Mouse (Mus musculus) G1E (cell line): ENCODE measurements around the gene Ak1. TPM values are rescaled to one million over a fixed set of nuclear protein-coding genes. Genes with fewer than 3 reads are reported as not detected.

Experiments
- ATAC-seq: 2 replicates; pipeline ENCODE4 v1.8.0; 2016; ENCODE audit warnings: mild to moderate bottlenecking; ENCODE audit not compliant: insufficient number of reproducible peaks, poor library complexity, low FRiP score, severe bottlenecking; ENCODE audit errors: extremely low read depth
- DNase-seq: peaks from one replicate; pipeline ENCODE4 v3.0.0; 2012; ENCODE audit warnings: low spot score
- H3K27me3 ChIP-seq: 2 replicates; pipeline ENCODE4 v1.6.1; 2012; ENCODE audit warnings: mild to moderate bottlenecking, low read length, inconsistent platforms; ENCODE audit not compliant: insufficient read depth
- H3K36me3 ChIP-seq: replicated peaks from 2 replicates; pipeline ENCODE3; 2012; ENCODE audit warnings: mild to moderate bottlenecking, inconsistent platforms
- H3K4me1 ChIP-seq: 2 replicates; pipeline ENCODE4 v1.6.1; 2012; ENCODE audit warnings: low read depth, low read length, inconsistent platforms, mixed read lengths; ENCODE audit not compliant: insufficient read depth
- H3K4me3 ChIP-seq: 2 replicates; pipeline ENCODE4 v1.5.1; 2012; ENCODE audit warnings: low read depth, mild to moderate bottlenecking, inconsistent platforms, low read length, moderate library complexity, mixed read lengths
- H3K9me3 ChIP-seq: replicated peaks from 2 replicates; pipeline ENCODE4 v1.6.1; 2012; ENCODE audit warnings: inconsistent platforms
- CTCF ChIP-seq: IDR thresholded peaks from 2 replicates; pipeline ENCODE4 v1.5.1; 2012; ENCODE audit warnings: low read depth, low read length, inconsistent platforms, mixed read lengths
- GATA1 ChIP-seq: IDR thresholded peaks from 2 replicates; pipeline ENCODE4 v1.6.1; 2012; ENCODE audit warnings: borderline replicate concordance, low read length, inconsistent platforms, mixed read lengths
- GATA2 ChIP-seq: IDR thresholded peaks from 2 replicates; pipeline ENCODE4 v1.6.1; 2012; ENCODE audit warnings: low read depth, low read length, inconsistent platforms, borderline replicate concordance
- POLR2AphosphoS5 ChIP-seq: IDR thresholded peaks from 2 replicates; pipeline ENCODE4 v1.6.1; 2012; ENCODE audit warnings: low read depth, low read length, inconsistent platforms; ENCODE audit not compliant: insufficient replicate concordance
- TAL1 ChIP-seq: conservative IDR thresholded peaks from 2 replicates; pipeline ENCODE4 v1.6.1; 2012; ENCODE audit warnings: low read depth, low read length, inconsistent platforms, mixed read lengths
- polyA plus RNA-seq: library from polyadenylated mRNA; stranded (reverse); fragments of >175 nt; gene quantifications from 2 replicates; pipeline ENCODE4 v1.2.3, GENCODE M21; 2012
- total RNA-seq, 2 experiments: library from RNA; stranded (forward) in 1 of 2; stranded (reverse) in 1 of 2; fragments of 200-1000 nt in 1 of 2; fragments of >200 nt in 1 of 2; fragmentation: Nextera tagmentation in 1 of 2; gene quantifications; 2 replicates each; pipeline ENCODE4 v1.2.3; 2014 to 2017

Ak1 gene
- total and polyA plus RNA-seq, 3 experiments = 0.44 to 0.56 TPM; not detected in 1

DNA sequence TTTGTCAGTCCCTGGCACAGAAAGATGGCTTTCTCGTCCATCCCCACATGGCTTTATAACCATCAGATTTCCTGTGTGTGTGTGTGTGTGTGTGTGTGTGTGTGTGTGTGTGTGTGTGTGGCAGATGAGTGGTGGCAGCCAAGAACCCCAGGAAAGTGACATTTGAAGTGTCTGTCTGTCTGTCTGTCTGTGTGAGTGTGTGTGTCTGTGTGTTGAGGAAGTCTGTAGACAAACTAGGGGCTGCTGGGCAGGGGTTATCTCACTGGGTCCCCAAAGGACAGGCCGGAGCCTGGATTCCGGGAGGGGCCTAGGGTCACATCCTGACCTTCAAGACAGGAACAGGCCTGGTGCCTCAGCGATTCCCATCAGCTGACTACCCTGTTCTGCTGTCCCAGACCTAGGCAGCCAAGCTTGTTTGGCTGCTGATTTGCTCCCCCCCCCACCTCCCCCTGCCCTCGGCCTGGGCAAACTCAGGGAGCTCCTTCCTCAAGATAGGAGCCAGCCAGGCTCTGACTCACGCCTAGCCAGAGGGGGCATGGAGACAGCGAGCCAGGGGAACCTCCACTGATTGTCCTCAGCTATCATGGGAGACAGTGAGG, 40.0 kb downstream of the Ak1 start:
- Histone ChIP-seq H3K27me3 (peaks cover 4% of the 10 kb centered on the region; the same call in 1 of the 2 replicates), H3K4me3 (no peak overlapping the region), H3K4me1 (peaks cover 63% of the 10 kb centered on the region), H3K36me3 (peaks cover 40% of the 10 kb centered on the region), H3K9me3 (no peaks in the 10 kb centered on the region)
- TF ChIP-seq POLR2AphosphoS5 (no peak), GATA1 (no peak), CTCF (no peak)
- ATAC-seq (no peak), DNase-seq (no peak)

GRCm38 (mm10) chr2:32662291-32662690, 40.7 kb downstream of the Ak1 start:
- no peak for DNase-seq
- H3K36me3 ChIP-seq = peaks cover 39% of the 10 kb centered on the region
- H3K4me3 ChIP-seq = no peak overlapping the region
- no peaks in the 10 kb centered on the region for H3K9me3 ChIP-seq
- ATAC-seq = no peak
- peaks cover 62% of the 10 kb centered on the region for H3K4me1 ChIP-seq
- TF ChIP-seq CTCF = no peak
- no peak for TF ChIP-seq GATA1
- TF ChIP-seq GATA2 = no peak
- TF ChIP-seq POLR2AphosphoS5 = no peak
- no peak for TF ChIP-seq TAL1
- peaks cover 4% of the 10 kb centered on the region; the same call in 1 of the 2 replicates for H3K27me3 ChIP-seq

DNA sequence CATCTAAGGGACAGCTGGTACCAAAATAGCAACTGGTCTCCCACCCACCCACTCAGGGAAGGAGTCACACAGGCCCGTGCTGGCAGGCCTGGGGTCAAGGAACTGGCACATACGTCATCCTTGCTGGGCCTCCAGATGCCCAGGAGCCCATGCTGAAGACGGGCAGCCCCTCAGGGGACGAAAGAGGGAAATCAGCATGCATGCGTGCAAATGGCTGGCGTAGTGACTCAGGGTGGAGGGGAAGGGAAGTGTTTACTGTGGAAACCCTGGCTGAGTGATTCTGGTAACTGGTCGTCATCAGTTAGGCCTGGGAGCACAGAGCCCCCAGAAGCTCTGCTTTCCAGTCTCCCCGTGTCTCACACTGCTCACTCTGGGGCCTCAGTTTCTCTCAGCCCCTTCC, 43.8 kb downstream of the Ak1 start:
- ATAC-seq (no peak), DNase-seq (no peak)
- Histone ChIP-seq H3K36me3 (peaks cover 40% of the 10 kb centered on the region), H3K4me3 (no peak overlapping the region), H3K9me3 (no peaks in the 10 kb centered on the region), H3K27me3 (peaks cover 10% of the 10 kb centered on the region; the same call in 1 of the 2 replicates), H3K4me1 (peaks cover 38% of the 10 kb centered on the region)
- no peak for TF ChIP-seq GATA1
- TF ChIP-seq POLR2AphosphoS5 = no peak
- no peak for TF ChIP-seq TAL1
- TF ChIP-seq CTCF = no peak
- no peak for TF ChIP-seq GATA2

- TF ChIP-seq CTCF (no peak), TAL1 (no peak), GATA2 (no peak), POLR2AphosphoS5 (no peak), GATA1 (no peak)
- ATAC-seq (no peak), DNase-seq (no peak)
- H3K36me3 ChIP-seq = peaks cover 38% of the 10 kb centered on the region
- H3K9me3 ChIP-seq = no peaks in the 10 kb centered on the region
- peaks cover 35% of the 10 kb centered on the region for H3K4me1 ChIP-seq
- peaks cover 10% of the 10 kb centered on the region; the same call in 1 of the 2 replicates for H3K27me3 ChIP-seq
- H3K4me3 ChIP-seq = no peak overlapping the region
These were observed 44.3 kb downstream of the Ak1 start for GRCm38 (mm10) chr2:32665853-32666252.

GRCm38 (mm10) chr2:32667775-32668174, 46.2 kb downstream of the Ak1 start:
- Histone ChIP-seq H3K36me3 (peaks cover 44% of the 10 kb centered on the region), H3K4me3 (no peak overlapping the region), H3K4me1 (peaks cover 24% of the 10 kb centered on the region), H3K27me3 (peaks cover 23% of the 10 kb centered on the region; the same call in 1 of the 2 replicates), H3K9me3 (no peaks in the 10 kb centered on the region)
- ATAC-seq (no peak), DNase-seq (no peak)
- TF ChIP-seq TAL1 = no peak
- no peak for TF ChIP-seq POLR2AphosphoS5
- TF ChIP-seq GATA2 = no peak
- TF ChIP-seq CTCF = no peak
- TF ChIP-seq GATA1 = no peak

- H3K4me1 ChIP-seq = peaks cover 28% of the 10 kb centered on the region
- no peak for DNase-seq
- peaks cover 23% of the 10 kb centered on the region; the same call in 1 of the 2 replicates for H3K27me3 ChIP-seq
- TF ChIP-seq GATA2 = no peak
- no peak for TF ChIP-seq TAL1
- no peak for TF ChIP-seq POLR2AphosphoS5
- no peak for TF ChIP-seq CTCF
- no peak for TF ChIP-seq GATA1
- H3K36me3 ChIP-seq = peaks cover 48% of the 10 kb centered on the region
- no peak for ATAC-seq
- no peak overlapping the region for H3K4me3 ChIP-seq
- H3K9me3 ChIP-seq = no peaks in the 10 kb centered on the region
These were observed 46.6 kb downstream of the Ak1 start for GRCm38 (mm10) chr2:32668176-32668575.
